Mouse (Mus musculus) embryo, embryonic 10 days (tissue): Measurements from ENCODE around the gene Bglap3.
A peak's percentile ranks its signal among the peaks of the same experiment; 100 is the strongest.
"Not testable (repeated sequence)": the region's sequence is repeated elsewhere in the genome, so short reads cannot be mapped to it uniquely, and the experiment has no call there.

Source experiments
- DNase-seq: peaks from one replicate; pipeline ENCODE4 v3.0.0-alpha.2; 2015; ENCODE audit warnings: low spot score

Bglap3 gene

DNA sequence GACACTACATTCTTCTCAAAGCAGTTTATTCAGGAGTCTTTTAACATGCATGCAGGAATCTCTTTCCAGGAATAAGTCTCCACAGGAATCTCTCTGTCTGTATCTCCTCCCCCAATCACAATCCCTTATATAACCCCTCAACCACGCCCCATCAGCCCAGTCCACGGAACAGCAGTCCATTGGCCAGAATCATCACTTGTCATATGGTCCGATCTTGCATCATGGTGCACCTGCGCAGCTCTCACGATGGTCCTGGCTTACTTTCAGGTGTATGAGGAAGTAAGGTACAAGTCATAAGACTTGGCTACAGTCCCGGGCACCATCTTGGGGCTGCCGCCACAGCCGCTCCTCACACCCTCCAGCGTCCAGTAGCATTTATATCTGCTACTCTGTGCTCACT lies at the start of gene Bglap3:
TSS of gene Bglap3 (minus strand) at position 101 of the 400 bp plus-strand sequence.
- DNase-seq = not testable (repeated sequence)

DNA sequence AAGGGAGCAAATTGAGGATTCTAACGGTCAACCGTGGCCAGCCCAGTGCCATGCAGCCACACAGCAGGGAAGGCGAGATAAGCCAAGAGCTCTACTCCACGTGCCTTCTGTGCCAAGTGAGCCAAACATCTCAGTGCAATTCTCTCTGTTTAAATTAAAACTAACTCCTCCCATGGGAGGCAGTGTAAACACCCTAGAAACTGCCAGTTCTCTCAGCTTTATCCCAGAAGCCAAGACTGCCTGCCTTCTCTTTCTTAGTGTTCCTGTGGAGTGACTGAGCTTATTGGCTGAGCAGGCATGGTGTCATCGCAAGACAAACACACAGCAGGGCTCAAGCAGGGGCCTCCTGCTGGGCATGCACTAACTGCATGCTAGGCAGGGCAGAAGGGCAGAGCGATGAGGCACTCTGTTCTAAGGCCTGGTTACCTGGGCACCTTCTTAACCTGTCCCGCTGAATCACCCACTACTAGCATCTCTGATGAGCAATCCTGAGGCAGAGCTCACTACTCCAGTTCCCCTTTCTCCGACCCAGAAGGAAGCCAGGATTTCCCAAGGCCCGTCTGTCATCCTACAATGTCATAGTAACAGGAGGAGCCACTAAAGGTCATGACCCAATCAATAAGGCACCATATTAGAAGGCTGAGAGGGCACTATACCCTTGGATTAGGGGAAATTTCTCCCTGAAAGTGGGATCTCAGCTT lies 49.6 kb upstream of the Bglap3 start:
- DNase-seq = peak; percentile 12

DNA sequence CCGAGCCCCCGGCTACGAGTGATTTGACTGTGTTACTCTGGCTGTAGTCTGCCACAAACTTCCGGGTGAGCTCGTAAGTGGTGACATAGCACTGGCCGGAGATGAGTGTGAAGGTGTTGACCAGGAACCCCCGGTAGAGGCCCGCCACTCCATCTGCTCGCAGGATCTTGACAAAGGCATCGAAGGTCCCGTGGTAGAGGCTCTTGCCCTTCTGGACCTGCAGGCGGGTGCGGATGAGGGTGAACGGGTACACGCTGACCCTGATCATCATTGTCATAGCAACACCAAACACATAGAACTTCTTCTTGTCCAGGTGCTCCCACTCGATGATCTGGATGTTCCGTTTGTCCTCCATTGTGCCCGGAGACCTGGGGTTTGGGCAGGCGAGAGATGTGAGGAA lies 48.2 kb upstream of the Bglap3 start:
- no peak for DNase-seq

DNA sequence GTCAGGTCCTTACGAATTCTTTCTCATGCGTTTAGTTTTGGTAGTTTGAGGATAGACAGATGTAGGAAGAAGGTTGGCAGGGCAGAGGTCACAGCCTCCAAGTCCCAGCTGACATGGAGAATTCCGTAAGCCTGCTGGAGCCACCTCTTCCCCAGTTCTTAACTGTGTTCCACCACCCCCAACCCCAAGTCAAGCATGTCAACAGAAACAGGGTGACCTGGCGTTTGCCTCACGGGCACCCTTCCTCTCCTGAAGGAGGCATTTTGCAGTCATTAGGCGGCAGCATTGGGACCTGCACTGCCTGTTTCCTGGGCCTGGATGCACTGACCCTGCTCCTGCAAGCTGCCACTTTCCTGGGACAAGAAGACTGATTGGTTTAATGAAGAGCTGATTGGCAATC lies 45.5 kb upstream of the Bglap3 start:
- no peak for DNase-seq

DNA sequence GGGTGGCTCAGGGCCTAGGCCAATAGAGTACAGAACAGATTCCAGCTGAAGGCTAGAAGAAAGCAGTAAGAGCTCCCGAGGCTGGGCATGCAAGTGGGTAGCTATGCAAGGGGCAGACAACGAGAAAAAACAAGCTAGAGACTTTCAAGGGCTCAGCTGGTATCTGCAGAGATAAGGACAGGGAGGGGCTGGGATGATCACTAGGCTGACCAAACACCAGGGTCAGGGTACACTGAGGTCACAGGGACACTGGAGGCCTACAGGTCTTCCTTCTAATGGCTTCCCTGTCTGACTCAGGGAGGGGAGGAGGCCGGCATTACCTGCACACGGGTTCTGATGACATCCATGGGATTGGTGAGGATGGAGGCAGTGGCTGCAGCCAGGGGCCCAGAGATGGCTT lies 43.1 kb upstream of the Bglap3 start:
- no peak for DNase-seq

DNA sequence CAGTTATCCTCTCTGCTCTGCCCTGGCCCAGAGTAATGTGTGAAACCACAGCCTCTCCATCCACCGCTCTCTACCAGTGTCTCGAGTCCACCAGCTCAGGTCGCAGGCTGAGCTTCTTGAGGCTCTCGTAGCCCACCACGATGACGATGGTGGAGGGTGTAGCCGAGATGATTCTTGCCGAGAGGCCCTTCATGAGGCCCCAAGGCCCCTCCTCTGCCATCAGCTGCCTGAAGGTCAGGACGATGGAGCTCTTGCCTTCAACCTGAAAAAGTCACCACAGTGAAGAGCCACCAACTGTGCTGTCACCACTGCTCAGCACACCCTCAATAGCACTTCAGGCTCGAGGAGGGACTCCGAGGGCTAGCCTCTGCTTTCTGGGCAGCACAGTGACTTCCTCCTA lies 40.1 kb upstream of the Bglap3 start:
- no peak for DNase-seq

DNA sequence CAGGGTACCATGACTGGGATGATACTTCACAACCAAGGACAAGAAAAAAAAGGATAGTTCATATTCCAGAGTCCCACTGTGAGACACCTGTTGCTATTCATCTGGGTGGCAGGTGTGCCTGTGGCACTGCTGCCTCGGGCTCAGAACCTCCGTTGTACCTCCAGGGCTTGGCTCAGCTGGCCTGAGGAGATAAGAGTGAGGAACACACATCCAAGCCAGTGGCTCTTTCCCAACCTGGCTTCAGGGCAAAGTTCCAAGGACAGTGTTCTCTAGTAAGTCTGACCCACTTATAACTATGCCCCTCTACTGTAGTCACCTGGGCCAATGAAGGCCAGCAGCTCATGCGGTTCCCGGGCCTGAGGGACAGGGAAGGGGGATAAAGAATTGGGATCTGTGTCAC lies 39.1 kb upstream of the Bglap3 start:
- no peak for DNase-seq

DNA sequence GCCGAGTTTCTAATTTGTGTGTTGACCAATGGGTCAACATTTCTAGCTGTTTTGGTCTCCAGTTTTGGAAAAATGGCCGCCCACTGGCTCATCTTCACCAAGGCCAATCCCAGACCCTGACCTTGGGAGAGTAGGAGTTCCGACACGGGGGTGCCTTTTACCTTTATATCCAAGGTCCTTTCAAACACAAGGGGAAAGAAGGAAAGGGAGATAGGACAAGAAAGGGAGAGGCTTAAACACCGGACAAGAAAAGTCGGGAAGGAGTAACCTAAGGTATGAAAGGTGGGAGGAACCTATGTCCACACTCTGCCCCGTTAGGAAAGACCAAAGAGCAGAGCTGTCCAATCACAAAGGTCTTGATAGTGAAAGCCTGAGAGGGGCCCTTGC lies 38.1 kb upstream of the Bglap3 start:
- DNase-seq = peak; percentile 12

DNA sequence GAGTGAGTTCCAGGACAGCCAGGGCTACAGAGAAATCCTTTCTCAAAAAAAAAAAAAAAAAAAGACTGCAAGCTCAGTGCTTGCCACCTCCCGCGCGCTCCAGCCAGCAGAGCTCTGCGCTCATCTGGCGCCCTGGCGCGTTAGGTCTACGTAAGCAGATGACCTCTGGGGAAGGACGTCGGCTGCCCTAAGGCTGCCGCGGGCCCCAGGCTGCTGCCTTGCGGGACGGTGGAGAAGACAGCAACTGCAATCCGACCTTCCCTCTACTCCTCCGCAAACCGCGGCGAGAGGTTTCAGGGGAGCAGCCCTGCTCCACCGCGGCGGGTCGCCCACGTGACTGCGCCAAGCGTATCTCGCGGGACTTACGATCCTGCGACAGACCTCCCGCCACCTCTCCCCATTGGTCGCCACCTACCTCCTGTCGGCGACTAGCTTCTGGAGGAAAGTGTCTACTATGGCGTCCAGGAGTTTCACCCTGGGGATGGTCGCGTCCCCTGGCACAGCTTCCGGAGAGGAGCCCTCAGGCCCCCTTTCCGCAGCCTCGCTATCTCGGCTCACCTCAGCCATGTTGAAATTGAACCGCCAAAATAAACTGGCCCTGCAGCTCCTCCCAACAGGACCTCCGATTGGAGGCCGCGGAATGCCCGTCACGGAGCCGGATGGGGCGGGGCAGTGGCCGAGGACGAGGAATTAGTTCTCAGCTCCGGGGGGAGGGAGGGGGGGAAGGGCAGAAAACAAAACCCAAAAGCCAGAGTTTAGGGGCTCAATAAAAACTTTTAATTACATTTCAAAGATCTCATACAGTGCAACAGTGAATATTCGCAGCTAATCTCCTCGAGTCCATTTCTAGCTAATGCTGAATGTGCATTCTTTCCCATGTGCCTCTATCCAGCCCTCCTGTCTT lies 37.5 kb upstream of the Bglap3 start, which contains the start of gene Pmf1:
TSS of gene Pmf1 (minus strand) at position 591 of the 904 bp plus-strand sequence.
- peak; percentile 96 for DNase-seq

DNA sequence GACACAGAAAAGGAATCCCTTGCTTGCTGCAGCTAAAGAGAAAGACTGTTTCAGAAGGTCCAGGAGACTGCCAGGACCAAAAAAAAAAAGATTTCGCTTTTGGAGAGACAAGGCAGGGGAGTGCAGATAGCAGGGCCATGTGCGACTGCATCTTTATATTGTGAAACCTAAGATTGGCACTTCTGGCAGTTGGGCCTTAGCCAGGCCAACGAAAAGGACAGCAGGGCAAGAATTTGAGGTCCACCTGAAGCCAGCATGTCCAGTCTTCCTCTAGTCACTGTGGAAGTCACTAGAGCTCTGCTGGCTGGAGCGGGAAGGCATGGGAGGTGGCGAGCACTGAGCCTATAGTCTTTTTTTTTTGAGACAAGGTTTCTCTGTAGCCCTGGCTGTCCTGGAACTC lies 36.4 kb upstream of the Bglap3 start:
- DNase-seq = no peak

DNA sequence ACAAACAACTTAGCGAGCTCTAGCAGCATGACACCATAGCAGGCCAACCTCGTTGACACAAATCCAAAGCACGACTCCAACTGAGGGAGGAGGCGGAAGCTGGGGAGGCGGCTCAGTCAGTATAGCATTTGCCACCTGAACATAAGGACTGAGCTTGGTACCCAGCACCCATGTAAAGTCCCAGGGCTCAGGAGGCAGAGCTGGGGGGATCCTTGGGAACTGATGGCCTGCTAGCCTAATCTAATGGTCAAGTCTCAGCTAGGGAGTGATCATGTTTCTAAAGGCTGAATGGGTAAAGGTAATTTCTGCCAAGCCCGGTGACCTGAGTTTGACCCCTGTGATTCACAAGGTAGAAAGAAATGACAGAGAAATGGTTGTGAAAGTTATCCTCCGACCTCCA lies 35.0 kb upstream of the Bglap3 start:
- no peak for DNase-seq

DNA sequence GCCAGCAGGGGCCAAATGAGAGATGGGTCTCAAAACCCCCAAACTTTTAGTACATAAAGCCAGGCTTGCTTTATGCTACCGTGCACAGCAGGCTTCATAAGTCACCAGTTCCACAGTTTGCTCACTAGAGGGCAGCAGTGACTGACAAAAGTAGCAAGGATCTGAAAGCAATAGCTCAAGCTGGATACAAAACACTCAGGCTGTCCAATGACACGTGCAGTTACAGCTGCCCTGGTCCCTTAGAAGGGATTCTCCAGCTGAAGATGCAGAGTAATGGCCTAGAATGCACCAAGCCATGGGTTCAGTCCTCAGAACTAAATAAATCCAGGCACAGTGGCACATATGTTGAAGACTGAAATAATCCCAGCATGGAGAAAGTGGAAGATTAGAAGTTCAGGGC lies 34.5 kb upstream of the Bglap3 start:
- DNase-seq = peak; percentile 93

DNA sequence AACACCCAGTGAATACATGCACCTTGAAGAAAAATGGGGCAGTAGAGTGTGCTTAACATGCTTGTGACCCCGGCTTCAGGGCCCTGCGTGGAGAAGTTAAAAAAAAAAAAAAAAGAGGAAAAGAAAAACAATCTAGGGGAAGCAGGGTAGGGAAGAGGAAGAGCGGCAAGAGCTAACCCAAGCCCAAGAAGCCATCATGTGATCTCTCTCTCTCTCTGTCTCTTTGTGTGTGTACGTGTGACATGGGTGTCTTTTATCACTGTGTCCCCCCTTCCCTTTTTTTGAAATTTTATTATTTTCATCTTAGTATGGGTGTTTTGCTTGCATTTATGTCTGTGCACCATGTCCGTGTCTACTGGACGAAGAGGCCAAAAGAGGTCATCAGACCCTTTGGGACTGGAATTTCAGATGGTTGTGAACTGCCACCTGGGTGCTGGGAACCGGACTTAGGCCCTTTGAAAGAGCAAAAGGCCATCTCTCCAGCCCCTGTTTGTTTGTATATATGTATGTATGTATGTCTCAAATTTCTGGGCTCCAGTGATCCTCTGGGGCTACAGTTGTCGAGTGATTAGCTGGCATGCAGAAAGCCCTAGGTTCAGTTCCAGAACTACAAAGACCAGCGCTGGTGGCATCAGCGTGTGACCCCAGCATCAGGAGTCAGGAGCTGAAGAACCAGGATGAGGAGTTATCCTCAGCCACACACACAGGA lies 31.1 kb upstream of the Bglap3 start:
- DNase-seq = no peak

DNA sequence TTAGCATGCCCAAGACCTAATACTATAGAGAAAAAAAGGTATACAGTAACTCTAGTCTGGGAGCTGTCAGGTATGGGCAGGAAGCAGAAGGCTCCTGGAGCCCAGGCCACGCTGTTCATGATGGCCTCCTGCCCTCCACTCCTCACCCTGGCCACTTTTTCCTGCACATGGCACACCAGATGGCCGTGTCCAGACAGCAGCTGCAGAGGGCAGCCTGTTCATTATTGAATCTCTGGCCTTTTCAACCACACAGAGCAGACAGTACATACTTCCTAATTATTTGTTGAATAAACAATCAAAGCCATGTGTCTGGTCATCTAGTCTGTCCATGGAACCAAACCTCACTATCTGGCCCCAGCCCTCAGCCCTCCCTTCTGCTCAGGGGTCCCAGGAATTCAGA lies 26.1 kb upstream of the Bglap3 start:
- DNase-seq = no peak

DNA sequence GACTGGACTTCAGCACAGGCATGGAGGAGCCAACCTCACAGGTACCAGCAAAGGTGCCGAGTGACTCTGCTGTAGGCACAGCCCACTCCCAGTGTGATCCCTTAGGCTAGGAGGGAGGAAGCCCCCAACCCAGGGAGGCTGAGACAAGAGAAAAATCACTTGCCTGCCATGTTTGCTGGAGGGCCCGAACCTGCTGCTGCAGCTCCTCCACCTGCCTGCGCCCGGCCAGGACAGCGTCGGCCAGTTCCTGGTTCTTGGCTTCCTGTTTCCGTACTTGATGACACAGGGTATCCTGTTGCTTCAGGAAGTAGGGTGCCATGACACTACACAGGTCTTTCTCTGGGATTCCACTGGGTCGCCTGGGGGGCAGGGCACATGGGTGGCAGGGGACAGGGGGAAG lies 23.2 kb upstream of the Bglap3 start:
- DNase-seq = no peak

DNA sequence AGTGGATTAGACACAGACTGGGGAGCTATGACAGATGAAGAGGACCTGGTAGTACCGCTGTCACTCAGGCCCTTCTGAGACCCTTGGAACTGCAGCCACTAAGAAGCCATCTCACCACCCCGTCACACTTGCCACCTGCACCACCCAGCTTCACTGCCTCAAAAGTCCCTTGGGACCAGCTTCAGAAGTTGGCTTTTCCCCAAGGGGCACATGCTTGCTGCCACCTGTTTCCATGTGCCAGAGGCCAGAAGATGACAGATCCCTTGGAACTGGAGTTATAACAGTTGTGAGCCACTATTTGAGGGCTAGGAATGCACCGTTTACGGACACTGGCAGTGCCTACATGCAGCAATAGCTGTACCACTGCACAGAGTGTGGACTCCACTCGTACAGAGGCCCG lies 22.7 kb upstream of the Bglap3 start:
- no peak for DNase-seq

DNA sequence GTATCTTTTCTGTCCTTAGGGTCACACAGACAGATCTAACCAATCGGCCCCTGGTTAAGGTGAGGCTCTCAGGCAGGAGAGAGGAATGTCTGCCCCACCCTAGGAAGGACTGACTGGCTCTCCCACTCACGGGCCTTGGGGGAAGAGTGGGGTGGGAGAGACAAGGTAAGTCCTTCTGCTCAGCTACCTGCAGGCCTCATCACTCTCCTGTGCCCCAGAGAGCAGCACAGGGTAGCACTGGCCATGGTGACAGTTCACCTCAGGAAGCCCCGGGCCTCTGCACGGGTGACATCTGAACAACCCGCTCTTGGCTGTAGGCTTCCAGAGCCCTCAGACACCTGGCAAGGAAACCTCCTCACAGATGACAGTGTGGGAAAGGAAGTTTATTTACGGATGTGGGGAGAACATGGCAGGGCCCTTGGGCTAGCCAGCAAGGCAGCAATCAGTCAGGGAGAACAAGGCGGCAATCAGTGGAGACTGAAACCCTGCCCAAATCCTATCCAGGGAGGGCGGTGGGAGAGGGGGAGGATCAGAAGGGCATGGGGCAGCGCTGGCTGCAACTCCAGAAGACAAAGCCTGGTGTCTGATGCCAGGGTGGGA lies 21.3 kb upstream of the Bglap3 start:
- DNase-seq = no peak

DNA sequence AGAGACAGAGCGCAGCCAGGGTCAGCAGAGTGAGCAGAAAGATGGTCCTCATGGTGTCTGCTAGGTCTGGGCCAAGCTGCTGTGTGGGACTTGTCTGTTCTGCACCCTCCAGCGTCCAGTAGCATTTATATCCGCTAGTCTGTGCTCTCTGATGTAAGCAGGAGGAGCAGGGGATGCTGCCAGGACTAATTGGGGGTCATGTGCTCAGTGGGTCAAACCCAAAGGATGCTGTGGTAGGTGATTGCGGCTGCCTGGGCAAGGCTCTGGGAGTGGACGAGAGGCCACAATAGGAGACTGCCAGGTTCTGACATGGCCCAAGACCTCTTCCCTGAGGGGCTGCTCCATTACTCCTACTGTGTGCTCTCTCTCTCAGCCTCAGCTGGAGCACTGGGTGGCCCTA lies 11.8 kb upstream of the Bglap3 start, which contains the start of gene Bglap:
TSS of gene Bglap (minus strand) at position 101 of the 400 bp plus-strand sequence.
- no peak for DNase-seq

DNA sequence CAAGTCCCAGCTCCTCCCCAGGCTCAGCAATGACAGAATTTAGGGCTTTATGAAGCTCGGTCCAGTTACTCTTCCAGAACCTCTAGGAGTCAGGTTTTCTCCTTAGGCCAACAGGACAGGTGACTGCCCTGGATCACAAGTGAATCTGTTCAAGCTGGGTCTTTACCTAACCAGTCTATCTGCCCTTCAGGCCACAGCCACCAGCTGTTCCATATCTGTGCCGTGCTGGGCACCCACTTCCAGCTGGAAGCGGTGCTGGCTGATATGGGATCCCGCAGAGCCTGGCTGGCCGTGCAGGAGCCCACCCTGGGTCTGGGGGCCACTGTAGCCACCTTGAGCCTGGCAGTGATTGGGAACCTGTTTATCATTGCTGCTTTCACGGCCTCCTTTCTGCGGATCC lies 9.8 kb upstream of the Bglap3 start:
- DNase-seq = not testable (repeated sequence)

DNA sequence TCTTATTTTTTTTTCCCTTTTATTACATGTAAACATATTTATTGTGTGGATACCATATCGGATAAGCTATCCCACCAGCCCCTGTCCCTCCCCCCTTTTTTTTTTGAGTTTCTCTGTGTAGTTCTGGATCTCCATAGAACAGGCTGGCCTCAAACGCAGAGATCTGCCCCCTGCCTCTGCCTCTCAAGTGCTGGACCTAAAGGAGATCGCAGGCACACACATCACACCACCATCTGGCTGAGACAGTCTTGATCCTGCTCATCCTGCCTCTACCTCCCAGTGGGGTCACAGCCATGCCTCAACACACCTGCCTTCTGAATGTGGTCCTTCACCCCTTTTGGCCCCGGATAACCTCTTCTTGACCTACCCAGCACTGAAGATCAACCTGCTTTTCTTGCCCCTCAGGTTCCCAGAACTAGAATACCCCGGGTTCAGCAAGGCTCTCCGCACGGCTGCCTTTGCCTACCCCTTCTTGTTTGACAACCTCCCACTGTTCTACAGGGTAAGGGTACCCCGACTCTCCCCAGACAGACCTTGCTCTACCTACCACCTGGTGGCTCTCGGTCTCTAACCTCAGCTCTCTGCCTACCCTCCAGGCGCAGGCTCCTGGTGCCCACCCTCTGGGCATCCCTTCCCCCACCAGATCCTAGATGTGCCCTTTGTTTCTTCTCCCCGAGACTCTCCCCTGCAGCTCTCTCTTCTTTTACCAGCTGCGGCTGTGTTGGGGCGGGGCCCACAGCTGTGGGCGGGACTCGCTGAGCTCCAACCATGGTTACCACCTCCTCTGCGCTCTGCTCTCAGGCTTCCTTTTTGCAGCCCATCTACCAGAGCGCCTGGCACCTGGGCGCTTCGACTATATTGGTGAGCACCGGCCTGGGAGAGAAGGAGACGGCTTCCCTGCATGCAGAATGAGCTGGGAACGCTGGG lies 9.1 kb upstream of the Bglap3 start:
- DNase-seq = peak; percentile 61

DNA sequence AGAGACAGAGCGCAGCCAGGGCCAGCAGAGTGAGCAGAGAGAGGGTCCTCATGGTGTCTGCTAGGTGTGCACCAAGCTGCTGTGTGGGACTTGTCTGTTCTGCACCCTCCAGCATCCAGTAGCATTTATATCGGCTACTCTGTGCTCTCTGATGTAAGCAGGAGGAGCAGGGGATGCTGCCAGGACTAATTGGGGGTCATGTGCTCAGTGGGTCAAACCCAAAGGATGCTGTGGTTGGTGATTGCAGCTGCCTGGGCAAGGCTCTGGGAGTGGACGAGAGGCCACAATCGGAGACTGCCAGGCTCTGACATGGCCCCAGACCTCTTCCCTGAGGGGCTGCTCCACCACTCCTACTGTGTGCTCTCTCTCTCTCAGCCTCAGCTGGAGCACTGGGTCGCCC lies 6.1 kb upstream of the Bglap3 start, which contains the start of gene Bglap2:
TSS of gene Bglap2 (minus strand) at position 101 of the 400 bp plus-strand sequence.
- DNase-seq = not testable (repeated sequence)
